Mouse (Mus musculus) forebrain, embryonic 15.5 days (tissue): ENCODE measurements around the gene Cd79b. TPM values are rescaled to one million over a fixed set of nuclear protein-coding genes. Genes with fewer than 3 reads are reported as not detected.

Experiments
- ATAC-seq: fragments of 200-750 bp; cut with Nextera tagmentation; replicated peaks from 2 replicates; pipeline ENCODE4 v1.8.0; 2017; ENCODE audit warnings: mild to moderate bottlenecking, moderate TSS enrichment, moderate library complexity
- H3K27ac ChIP-seq: fragments of 300-500 bp; sonication (generic); replicated peaks from 2 replicates; pipeline ENCODE4 v1.5.1; 2015; ENCODE audit warnings: mild to moderate bottlenecking, inconsistent platforms
- H3K27me3 ChIP-seq: fragments of 300-500 bp; sonication (generic); 2 replicates; pipeline ENCODE4 v1.6.1; 2015; ENCODE audit warnings: inconsistent platforms
- H3K36me3 ChIP-seq: fragments of 300-500 bp; sonication (generic); 2 replicates; pipeline ENCODE4 v1.6.1; 2015; ENCODE audit warnings: mild to moderate bottlenecking, inconsistent platforms
- H3K4me1 ChIP-seq: fragments of 300-500 bp; sonication (generic); 2 replicates; pipeline ENCODE4 v1.6.1; 2015; ENCODE audit warnings: inconsistent platforms
- H3K4me2 ChIP-seq: fragments of 300-500 bp; sonication (generic); replicated peaks from 2 replicates; pipeline ENCODE4 v1.6.1; 2015; ENCODE audit warnings: mild to moderate bottlenecking, inconsistent platforms
- H3K4me3 ChIP-seq: fragments of 300-500 bp; sonication (generic); 2 replicates; pipeline ENCODE4 v1.5.1; 2015; ENCODE audit warnings: mild to moderate bottlenecking, inconsistent platforms
- H3K9ac ChIP-seq: fragments of 300-500 bp; sonication (generic); replicated peaks from 2 replicates; pipeline ENCODE4 v1.6.1; 2015; ENCODE audit warnings: mild to moderate bottlenecking, inconsistent platforms
- H3K9me3 ChIP-seq: fragments of 300-500 bp; sonication (generic); 2 replicates; pipeline ENCODE4 v1.6.1; 2016; ENCODE audit warnings: inconsistent platforms
- WGBS: fragments of 180-500 bp; shearing (Covaris S2); methylation state at CpG from one replicate; pipeline ENCODE4 v1.1.7; 2015; ENCODE audit warnings: mixed read lengths; 5-methylcytosine and 5-hydroxymethylcytosine counted together
- polyA plus RNA-seq: library from polyadenylated mRNA; unstranded; fragments of >200 nt; fragmentation: Nextera tagmentation; extraction: Ambion mirVana; gene quantifications from 2 replicates; pipeline ENCODE4 v1.2.1, GENCODE M21; 2015

The Cd79b gene
- polyA plus RNA-seq, 1 experiment from 2014 or later, result 0.56 TPM

DNA sequence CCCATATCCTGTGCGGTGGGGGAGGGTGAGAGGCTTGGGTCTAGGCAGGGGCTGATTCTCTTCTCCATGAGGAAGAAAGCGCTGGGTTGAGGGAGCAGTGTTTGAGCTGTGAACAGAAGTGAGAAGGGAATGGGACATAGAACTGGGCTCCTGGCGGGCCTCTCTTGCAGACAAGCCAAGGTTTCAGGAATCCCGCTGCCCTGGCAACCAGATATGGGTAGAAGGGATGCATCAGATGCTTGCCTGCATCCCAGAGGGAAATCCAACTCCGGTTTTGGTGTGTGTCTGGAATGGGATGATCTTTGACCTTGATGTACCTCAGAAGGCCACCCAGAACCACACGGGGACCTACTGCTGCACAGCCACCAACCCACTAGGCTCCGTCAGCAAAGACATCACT is 28.4 kb downstream of the Cd79b start:
- Histone ChIP-seq H3K4me3 (no peak overlapping the region), H3K27ac (no peak overlapping the region), H3K9me3 (no peaks in the 10 kb centered on the region), H3K9ac (no peak overlapping the region), H3K27me3 (no peaks in the 10 kb centered on the region), H3K4me2 (no peak overlapping the region), H3K36me3 (no peaks in the 10 kb centered on the region), H3K4me1 (peaks cover 8% of the 10 kb centered on the region)
- WGBS, result 87% methylated on average over 7 of the region's 7 CpGs
- ATAC-seq, result no peak

DNA sequence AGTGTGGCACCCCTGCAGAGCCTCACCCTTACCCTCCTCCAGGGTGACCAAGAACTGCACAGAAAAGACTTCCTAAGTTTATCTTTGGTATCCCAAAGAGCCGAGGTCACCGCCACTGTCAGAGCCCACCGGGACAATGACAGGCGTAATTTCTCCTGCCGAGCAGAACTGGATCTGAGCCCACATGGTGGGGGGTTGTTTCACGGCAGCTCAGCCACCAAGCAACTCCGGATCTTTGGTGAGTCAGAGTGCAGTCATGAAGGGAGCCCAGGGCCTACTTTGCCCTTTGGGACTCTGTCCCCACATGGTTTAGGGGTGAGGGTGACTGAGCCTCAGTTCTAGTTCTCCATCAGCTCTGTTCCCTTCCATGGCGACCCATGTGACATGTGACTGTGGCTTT is 30.4 kb downstream of the Cd79b start:
- Histone ChIP-seq H3K4me2 (no peak overlapping the region), H3K36me3 (no peaks in the 10 kb centered on the region)
- ATAC-seq, result no peak

DNA sequence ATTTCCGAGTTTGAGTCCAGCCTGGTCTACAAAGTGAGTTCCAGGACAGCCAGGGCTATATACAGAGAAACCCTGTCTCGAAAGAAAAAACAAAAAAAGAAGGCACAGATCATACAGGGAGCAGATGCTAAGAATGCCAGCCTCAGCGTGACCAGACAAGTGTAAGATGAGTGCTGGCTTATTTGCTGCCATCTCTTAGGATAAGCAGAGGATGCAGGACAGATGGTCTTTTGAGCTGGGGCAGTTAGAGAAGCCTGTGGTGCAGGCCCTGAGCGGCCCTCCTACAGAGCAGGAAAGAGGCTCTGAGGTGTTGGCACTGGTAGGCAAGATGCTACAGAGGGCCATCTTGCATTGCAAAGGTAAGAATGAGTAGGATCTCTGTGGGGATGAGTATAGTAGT is 31.2 kb downstream of the Cd79b start:
- Histone ChIP-seq H3K4me1 (peaks cover 8% of the 10 kb centered on the region), H3K4me3 (no peak overlapping the region), H3K27me3 (no peaks in the 10 kb centered on the region), H3K27ac (no peak overlapping the region), H3K36me3 (no peaks in the 10 kb centered on the region), H3K9me3 (no peaks in the 10 kb centered on the region), H3K9ac (no peak overlapping the region), H3K4me2 (no peak overlapping the region)
- 81% methylated on average over 4 of the region's 4 CpGs for WGBS
- no peak for ATAC-seq

More for the DNA sequence above, 30.4 kb downstream of the Cd79b start:
- no peaks in the 10 kb centered on the region for H3K27me3 ChIP-seq
- H3K27ac ChIP-seq, result no peak overlapping the region
- WGBS, result 71% methylated on average over 8 of the region's 8 CpGs
- no peak overlapping the region for H3K9ac ChIP-seq
- no peaks in the 10 kb centered on the region for H3K9me3 ChIP-seq
- H3K4me3 ChIP-seq, result no peak overlapping the region
- peaks cover 8% of the 10 kb centered on the region for H3K4me1 ChIP-seq

DNA sequence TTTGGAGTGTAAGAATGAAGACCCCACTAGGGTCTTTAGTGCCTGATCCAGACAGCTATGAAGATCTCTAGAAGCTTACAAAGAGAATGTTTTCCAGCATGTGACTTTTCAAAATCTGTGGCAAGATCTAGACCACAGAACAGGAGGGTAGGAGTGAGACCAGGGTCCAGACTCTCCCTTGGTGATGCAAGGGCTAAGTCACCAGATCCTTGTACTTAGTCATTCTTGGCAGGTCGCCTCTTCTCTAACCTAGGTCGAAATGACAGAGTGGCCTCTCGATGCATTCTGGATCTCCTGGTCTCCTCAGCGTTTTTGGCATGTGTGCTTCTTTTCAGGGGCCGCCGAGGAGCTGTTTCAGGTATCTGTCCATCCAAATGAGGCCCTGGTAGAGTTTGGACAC is 32.1 kb downstream of the Cd79b start:
- Histone ChIP-seq H3K9ac (no peak overlapping the region), H3K27me3 (no peaks in the 10 kb centered on the region), H3K4me2 (no peak overlapping the region), H3K36me3 (no peaks in the 10 kb centered on the region), H3K4me1 (peaks cover 8% of the 10 kb centered on the region), H3K4me3 (no peak overlapping the region), H3K9me3 (no peaks in the 10 kb centered on the region), H3K27ac (no peak overlapping the region)
- ATAC-seq, result no peak
- WGBS, result 89% methylated on average over 6 of the region's 6 CpGs

DNA sequence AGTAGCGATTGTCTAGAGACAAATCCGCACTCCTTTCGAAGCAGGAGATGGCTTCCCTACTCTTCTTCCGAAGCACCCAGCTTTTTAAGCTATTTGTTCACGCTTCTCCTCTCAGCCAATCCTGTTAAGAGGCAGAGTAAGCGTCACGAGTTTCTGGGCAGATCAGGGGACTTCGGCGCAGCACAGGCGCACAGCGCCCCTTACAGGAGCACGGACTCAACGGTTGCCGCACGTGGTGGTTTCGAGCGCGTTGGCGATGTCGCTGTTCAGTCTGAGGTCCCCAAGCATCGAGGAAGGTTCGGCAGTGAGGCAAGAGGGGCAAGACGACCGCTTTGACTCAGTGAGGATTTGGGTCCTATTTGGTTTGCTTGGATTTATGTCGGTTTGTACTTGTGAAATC is 38.1 kb downstream of the Cd79b start, which contains the start of gene Tcam1:
Gene Tcam1 (plus strand): TSS at position 219 of the 400 bp plus-strand sequence.
- no peak within 1 kb of the TSS for H3K27ac ChIP-seq
- WGBS, result 10% methylated on average over 25 of the region's 25 CpGs
- H3K4me2 ChIP-seq, result peak within 1 kb of the TSS; percentile 48
- no peaks in the 10 kb centered on the region for H3K36me3 ChIP-seq
- peaks cover 16% of the 10 kb centered on the region for H3K4me1 ChIP-seq
- H3K9ac ChIP-seq, result no peak within 1 kb of the TSS
- H3K4me3 ChIP-seq, result peak within 1 kb of the TSS; percentile 22
- H3K9me3 ChIP-seq, result no peaks in the 10 kb centered on the region
- H3K27me3 ChIP-seq, result no peaks in the 10 kb centered on the region
- peak; percentile 52 for ATAC-seq

DNA sequence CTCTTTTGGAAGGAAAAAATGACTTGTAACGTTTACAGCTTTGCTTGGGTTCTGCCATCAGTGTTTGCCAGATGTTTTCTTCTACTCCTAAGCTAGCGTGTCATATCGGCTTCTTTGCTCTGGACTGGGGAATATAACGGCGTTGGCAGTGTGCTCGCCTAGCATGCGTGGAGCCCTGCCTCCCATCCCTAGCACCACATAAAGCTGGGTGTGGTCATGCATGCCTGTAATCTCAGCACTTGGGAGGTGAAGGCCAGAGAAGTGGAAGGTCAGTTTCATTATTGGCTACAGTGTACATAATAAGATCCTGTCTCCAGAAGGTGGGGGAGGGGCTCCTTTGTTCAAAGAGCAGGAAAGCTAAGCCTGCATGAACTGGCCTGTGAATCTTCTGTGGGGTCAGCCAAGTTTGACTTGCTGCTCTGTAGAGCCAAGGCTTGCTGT is 39.6 kb downstream of the Cd79b start:
- Histone ChIP-seq H3K4me1 (peaks cover 30% of the 10 kb centered on the region), H3K27me3 (no peaks in the 10 kb centered on the region), H3K36me3 (no peaks in the 10 kb centered on the region), H3K9ac (no peak overlapping the region), H3K9me3 (no peaks in the 10 kb centered on the region), H3K4me2 (no peak overlapping the region), H3K4me3 (no peak overlapping the region), H3K27ac (no peak overlapping the region)
- no peak for ATAC-seq
- 88% methylated on average over 7 of the region's 7 CpGs for WGBS

DNA sequence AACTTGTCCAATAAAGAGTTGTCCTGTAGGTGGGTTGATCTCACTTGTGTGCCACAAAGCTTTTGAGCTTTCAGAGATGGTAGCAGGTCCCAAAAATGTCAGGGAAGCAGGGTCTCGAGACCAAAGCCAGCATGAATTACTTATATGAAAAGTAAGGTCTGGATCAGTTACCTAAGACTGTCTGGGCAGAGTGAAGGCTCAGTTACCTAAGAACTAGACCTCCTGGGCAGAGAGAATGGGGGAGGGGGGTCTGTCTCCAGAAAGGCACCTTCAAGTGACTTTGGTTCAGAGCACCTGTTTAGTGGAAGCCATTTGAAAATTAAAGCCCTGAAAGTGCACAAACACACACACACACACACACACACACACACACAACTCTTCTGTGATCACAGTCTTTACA is 40.2 kb downstream of the Cd79b start:
- WGBS, result 86% methylated on average over 1 of the region's 1 CpGs
- H3K9ac ChIP-seq, result no peak overlapping the region

DNA sequence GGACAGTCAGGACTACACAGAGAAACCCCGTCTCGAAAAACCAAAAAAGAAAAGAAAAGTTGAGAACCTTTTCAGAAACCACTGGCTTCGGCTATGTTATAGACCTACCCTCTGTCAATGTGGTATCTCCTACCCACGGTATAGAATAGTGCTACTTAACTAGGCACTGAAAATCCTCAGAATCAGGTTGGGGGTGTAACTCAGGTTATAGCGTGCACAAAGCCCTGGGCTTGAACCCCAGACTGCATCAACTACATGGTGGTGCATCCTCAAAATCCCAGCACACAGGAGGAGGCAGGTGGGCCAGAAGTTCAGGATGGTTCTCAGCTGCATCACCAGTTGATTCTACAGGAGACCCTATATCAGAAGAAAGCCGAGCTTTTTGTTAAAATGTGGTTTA is 40.8 kb downstream of the Cd79b start:
- H3K9me3 ChIP-seq, result no peaks in the 10 kb centered on the region
- H3K4me3 ChIP-seq, result no peak overlapping the region
- no peak for ATAC-seq
- H3K36me3 ChIP-seq, result no peaks in the 10 kb centered on the region
- peak overlapping the region; percentile 74; the same call in 1 of the 2 replicates for H3K27ac ChIP-seq
- peaks cover 37% of the 10 kb centered on the region for H3K4me1 ChIP-seq
- WGBS, result 95% methylated on average over 6 of the region's 6 CpGs
- H3K9ac ChIP-seq, result no peak overlapping the region
- no peaks in the 10 kb centered on the region for H3K27me3 ChIP-seq
- H3K4me2 ChIP-seq, result no peak overlapping the region

More for the DNA sequence above, 40.2 kb downstream of the Cd79b start:
- Histone ChIP-seq H3K4me1 (peaks cover 32% of the 10 kb centered on the region), H3K27ac (no peak overlapping the region), H3K4me3 (no peak overlapping the region), H3K27me3 (no peaks in the 10 kb centered on the region), H3K4me2 (no peak overlapping the region), H3K9me3 (no peaks in the 10 kb centered on the region), H3K36me3 (no peaks in the 10 kb centered on the region)
- no peak for ATAC-seq

DNA sequence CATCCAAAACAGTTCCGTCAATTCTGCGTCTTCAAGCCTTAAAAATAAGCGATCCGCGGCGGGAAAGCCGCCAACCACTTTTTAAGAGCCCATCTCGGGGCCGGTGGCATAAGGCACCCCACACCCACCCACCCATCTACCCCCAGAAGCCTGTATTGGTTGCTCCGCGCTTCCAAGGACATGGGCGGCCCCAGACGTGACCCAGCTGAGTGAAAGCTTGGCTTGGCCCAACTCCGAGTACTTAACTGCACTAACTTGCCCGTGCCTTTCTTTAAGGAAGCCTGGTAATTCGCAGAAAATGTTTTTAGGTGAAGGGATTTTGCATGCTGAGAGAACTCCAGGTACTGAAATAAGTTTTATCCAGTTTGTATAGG is 41.3 kb downstream of the Cd79b start:
- ATAC-seq, result peak; percentile 9; the same call in 1 of the 2 replicates
- Histone ChIP-seq H3K27ac (peak overlapping the region; percentile 74), H3K27me3 (no peaks in the 10 kb centered on the region), H3K36me3 (no peaks in the 10 kb centered on the region), H3K9ac (peak overlapping the region; percentile 39), H3K9me3 (no peaks in the 10 kb centered on the region), H3K4me3 (peak overlapping the region; percentile 74), H3K4me1 (peaks cover 42% of the 10 kb centered on the region), H3K4me2 (peak overlapping the region; percentile 56)
- 17% methylated on average over 16 of the region's 16 CpGs for WGBS

DNA sequence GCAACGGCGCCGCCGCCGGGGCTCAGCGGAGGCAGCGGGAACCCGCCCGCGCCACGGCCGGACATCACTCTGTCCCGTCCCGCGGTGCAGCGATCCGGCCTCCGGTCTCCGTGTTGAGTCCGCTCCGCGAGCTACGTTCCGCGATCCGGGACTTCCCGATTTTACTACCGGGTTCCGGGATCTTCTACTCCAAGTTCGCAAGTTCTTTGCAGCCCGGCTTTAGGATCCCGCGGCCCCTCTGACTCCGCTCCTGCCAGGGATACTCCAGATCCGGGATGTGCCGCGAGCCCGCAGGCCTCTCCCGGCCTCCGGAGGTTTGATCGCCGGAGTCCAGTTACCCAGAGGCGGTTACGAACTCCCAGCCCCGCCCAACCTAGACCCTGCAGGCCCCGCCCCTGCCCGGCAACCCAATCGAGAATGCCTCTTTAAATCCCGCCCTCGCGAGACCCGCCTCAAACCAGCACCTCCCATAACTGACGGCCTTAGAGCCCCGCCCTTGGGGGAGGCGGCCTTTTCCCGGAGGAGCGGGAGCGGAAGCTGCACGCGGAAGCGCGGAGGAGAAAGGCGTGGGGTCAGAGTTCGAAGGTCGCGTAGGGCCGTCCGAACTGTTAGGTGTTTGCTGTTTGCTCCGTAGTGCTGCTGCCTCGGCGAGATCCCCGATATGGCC is 41.8 kb downstream of the Cd79b start, which contains the start of gene Smarcd2:
Gene Smarcd2 (minus strand): TSS at position 329 of the 667 bp plus-strand sequence.
- peak within 1 kb of the TSS; percentile 74 for H3K4me3 ChIP-seq
- H3K27me3 ChIP-seq, result no peaks in the 10 kb centered on the region
- H3K9ac ChIP-seq, result peak within 1 kb of the TSS; percentile 75
- WGBS, result under 1% methylated on average over 72 of the region's 72 CpGs
- peak; percentile 94 for ATAC-seq
- H3K4me1 ChIP-seq, result peaks cover 46% of the 10 kb centered on the region
- no peaks in the 10 kb centered on the region for H3K36me3 ChIP-seq
- H3K4me2 ChIP-seq, result peak within 1 kb of the TSS; percentile 56
- H3K9me3 ChIP-seq, result no peaks in the 10 kb centered on the region
- H3K27ac ChIP-seq, result peak within 1 kb of the TSS; percentile 74

DNA sequence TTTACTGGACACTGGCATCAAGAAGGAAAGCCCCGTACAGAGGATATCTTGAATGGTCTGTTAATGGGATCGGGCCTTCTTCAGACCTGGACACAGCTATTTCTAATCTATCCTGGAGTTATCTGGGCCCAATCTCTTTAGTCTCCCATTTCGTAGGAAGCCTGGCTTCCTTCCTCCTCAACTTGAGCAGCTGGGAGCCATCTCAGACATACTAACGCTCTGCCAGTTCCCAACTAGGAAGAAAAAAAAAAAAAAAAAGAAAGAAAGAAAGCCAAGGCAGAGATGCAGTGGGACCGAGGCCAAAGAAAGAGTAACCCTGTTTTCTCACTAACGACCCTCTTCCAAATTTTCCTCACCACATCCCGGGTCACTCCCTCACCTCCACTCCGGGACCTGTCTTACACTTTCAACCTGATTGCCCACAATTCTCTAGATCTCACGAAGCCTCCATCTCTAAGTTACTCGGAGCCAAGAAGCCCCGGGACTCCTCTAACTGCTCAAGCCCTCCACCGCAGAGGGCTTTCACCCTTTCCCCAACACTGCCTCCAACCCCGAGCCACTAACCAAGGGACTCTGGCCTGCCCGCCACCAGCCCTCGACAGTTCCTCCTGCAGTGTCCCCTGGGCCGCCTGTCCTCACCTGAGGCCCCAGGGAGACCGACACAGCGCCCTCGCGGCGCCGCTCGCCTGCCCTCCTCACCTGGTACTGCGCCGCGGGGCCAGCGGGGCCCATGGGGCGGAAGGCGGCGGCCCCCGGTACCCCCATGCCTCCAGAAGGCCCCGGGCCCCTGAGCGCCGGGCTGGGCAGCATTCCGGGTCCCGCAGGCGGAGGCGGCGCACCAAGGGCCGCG is 42.5 kb downstream of the Cd79b start:
- Histone ChIP-seq H3K4me3 (peak overlapping the region; percentile 74), H3K9me3 (no peaks in the 10 kb centered on the region), H3K4me2 (peak overlapping the region; percentile 56), H3K36me3 (peaks cover 1% of the 10 kb centered on the region; the same call in 1 of the 2 replicates), H3K9ac (peak overlapping the region; percentile 75), H3K4me1 (peaks cover 51% of the 10 kb centered on the region), H3K27ac (peak overlapping the region; percentile 74), H3K27me3 (no peaks in the 10 kb centered on the region)
- peak; percentile 43; the same call in 1 of the 2 replicates for ATAC-seq
- 2% methylated on average over 41 of the region's 41 CpGs for WGBS

DNA sequence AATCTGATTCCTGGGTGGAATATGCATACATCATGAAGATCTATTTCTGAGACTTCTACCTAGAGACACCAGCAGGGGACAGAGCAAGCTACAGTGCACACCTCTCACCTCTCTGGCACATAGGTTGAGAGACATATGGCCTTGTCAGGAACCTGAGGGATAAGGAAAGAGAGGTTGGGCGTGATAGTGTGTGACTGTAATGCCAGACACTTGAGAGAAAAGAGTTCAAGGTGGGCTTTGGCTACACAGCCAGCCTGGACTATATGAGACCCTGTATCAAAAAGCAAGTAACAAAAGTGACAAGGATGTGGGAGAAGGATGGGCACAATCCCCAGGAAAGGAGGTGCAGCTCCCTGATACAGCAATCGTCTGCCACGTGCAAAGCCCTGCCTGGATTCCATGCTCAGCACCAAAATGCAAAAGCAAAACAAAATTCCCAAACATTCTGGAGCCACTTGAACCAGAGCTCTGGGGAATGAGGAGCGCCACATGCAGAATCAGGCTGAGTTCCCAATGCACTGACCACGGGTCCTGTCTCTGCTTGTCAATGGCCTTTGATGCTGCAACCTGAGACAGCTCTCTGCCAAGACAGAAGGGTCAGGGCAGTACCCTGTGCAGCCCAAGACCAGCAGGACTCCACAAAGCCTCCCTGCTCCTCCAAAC is 43.3 kb downstream of the Cd79b start:
- peak overlapping the region; percentile 75 for H3K9ac ChIP-seq
- ATAC-seq, result no peak
- peaks cover 48% of the 10 kb centered on the region for H3K4me1 ChIP-seq
- no peaks in the 10 kb centered on the region for H3K9me3 ChIP-seq
- no peaks in the 10 kb centered on the region for H3K27me3 ChIP-seq
- peak overlapping the region; percentile 74 for H3K4me3 ChIP-seq
- H3K4me2 ChIP-seq, result peak overlapping the region; percentile 56
- H3K36me3 ChIP-seq, result peaks cover 9% of the 10 kb centered on the region
- H3K27ac ChIP-seq, result peak overlapping the region; percentile 74
- 34% methylated on average over 5 of the region's 5 CpGs for WGBS
